Comparison of ENCODE assay signal across 15 mouse cellular contexts in the genomic region with DNA sequence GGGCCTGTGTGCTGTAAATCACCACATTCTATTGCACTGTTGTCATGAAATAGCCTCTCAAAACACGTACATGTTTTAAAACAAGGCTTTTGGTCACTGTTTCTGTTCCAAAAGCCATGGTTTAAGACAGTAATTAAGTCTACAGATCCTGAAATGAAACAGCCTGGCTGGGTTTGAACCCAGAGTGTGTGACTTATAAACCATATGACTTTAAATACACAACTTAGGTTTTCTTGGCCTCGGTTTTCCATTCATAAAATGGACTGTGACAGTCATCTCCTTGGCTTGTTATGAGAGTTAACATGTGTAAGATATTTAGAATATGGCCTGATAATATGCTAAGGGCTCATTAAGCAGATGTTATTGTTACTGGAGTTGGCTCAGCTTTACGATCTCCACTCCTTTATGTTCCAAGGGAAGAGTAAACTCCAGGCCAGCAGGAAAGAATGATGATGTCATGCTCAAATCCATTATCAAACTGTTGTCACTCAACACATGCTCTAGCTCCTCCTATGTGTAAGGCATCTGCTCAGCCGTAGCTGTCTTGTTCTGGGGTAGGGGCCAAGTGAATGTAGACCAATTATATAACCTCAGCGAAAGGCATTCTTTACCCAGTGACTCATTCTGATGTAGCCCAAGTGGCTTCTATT.
DNase-seq lines count a peak whose midpoint lies in the region; ATAC-seq and TF ChIP-seq lines count a peak whose summit lies in the region.
"Had no signal": no experiment of that assay in that cellular context is flagged by ENCODE, and none has a peak within 500 bp of the region (broad histone marks: within the 10 kb centered on the region; RNA-seq: fewer than 3 reads in every experiment).

No protein-coding gene starts in this region.

- 44% methylated on average over 5 of the region's 5 CpGs for WGBS in intestine, embryonic 15.5 days
- 46% methylated on average over 5 of the region's 5 CpGs for WGBS in intestine, postnatal 0 days
- WGBS in heart, embryonic 14.5 days: 28% methylated on average over 5 of the region's 5 CpGs

- peak; percentile 77 for ATAC-seq in intestine, embryonic 15.5 days
- ATAC-seq in intestine, postnatal 0 days: no peak
- ATAC-seq in heart, embryonic 14.5 days (ENCODE audit: insufficient number of reproducible peaks, insufficient read depth, low FRiP score, low read depth): peak; percentile 92
- ATAC-seq: CD4-positive, CD25-positive, alpha-beta regulatory T cell, adult 4 months had no signal

- no peak overlapping the region for H3K4me3 ChIP-seq in intestine, embryonic 15.5 days (replicated peaks)
- H3K4me3 ChIP-seq in intestine, postnatal 0 days (ENCODE audit: low read depth, low read length): no peak overlapping the region
- H3K4me3 ChIP-seq in heart, embryonic 14.5 days (ENCODE audit: control insufficient read depth in 1 of 2, insufficient read depth in 1 of 2, low read depth in 1 of 2, low read length in 2 of 2): no peak overlapping the region
- H3K4me3 ChIP-seq: left cerebral cortex, adult 2 months had no signal

- no peak overlapping the region for H3K27ac ChIP-seq in intestine, embryonic 15.5 days
- H3K27ac ChIP-seq in intestine, postnatal 0 days (ENCODE audit: low read depth, low read length): no peak overlapping the region
- H3K27ac ChIP-seq in heart, embryonic 14.5 days (replicated peaks in 1 of 2; ENCODE audit: control insufficient read depth in 1 of 2, insufficient read depth in 1 of 2, low read depth in 2 of 2, low read length in 2 of 2): peak overlapping the region in 1 of 2 experiments; percentile 55; a peak in 3 of 4 replicates
- H3K27ac ChIP-seq: left cerebral cortex, adult 2 months had no signal

- no peaks in the 10 kb centered on the region for H3K9me3 ChIP-seq in intestine, embryonic 15.5 days
- no peaks in the 10 kb centered on the region for H3K9me3 ChIP-seq in intestine, postnatal 0 days (ENCODE audit: control insufficient read depth)
- H3K9me3 ChIP-seq in heart, embryonic 14.5 days (ENCODE audit: control insufficient read depth, low read length): no peaks in the 10 kb centered on the region

- no peak overlapping the region for H3K9ac ChIP-seq in intestine, embryonic 15.5 days
- H3K9ac ChIP-seq in intestine, postnatal 0 days (ENCODE audit: low read depth, low read length): no peak overlapping the region
- H3K9ac ChIP-seq in heart, embryonic 14.5 days (ENCODE audit: low read length): no peak overlapping the region

- no peaks in the 10 kb centered on the region for H3K27me3 ChIP-seq in intestine, embryonic 15.5 days (replicated peaks)
- no peaks in the 10 kb centered on the region for H3K27me3 ChIP-seq in intestine, postnatal 0 days (replicated peaks; ENCODE audit: control insufficient read depth, insufficient read depth, low read length)
- H3K27me3 ChIP-seq in heart, embryonic 14.5 days (ENCODE audit: control insufficient read depth, insufficient read depth, low read length): no peaks in the 10 kb centered on the region

- no peak overlapping the region for H3K4me2 ChIP-seq in intestine, embryonic 15.5 days (replicated peaks)
- no peak overlapping the region for H3K4me2 ChIP-seq in intestine, postnatal 0 days (replicated peaks; ENCODE audit: low read depth)
- peak overlapping the region; percentile 32; the same call in 1 of the 2 replicates for H3K4me2 ChIP-seq in heart, embryonic 14.5 days (ENCODE audit: low read length)

- DNase-seq in brain, embryonic 14.5 days (ENCODE audit: low read depth): peak; percentile 68
- peak; percentile 5 for DNase-seq in lung, postnatal 25 days (ENCODE audit: low spot score)
- no peak for DNase-seq in natural killer cell, adult 2 months (ENCODE audit: low spot score in 2 of 2)
- DNase-seq in kidney, postnatal 4 days: no peak
- DNase-seq in embryo, embryonic 9.5 days (ENCODE audit: extremely low spot score): no peak
- DNase-seq: adrenal gland, postnatal 25 days; cerebellum, adult 11-12 months; embryo, embryonic 11 days; kidney, postnatal 10 days; thymus, adult 18-20 months had no signal

- TF ChIP-seq POLR2A in brain, embryonic 14.5 days (IDR thresholded peaks at IDR 0.05; ENCODE audit: borderline replicate concordance, extremely low read depth, insufficient read depth, insufficient read length, poor library complexity, severe bottlenecking): no peak

- no peaks in the 10 kb centered on the region for H3K36me3 ChIP-seq in intestine, embryonic 15.5 days
- H3K36me3 ChIP-seq in intestine, postnatal 0 days (ENCODE audit: control insufficient read depth, insufficient read depth): no peaks in the 10 kb centered on the region
- H3K36me3 ChIP-seq in heart, embryonic 14.5 days (ENCODE audit: control insufficient read depth, insufficient read depth, low read length): no peaks in the 10 kb centered on the region

- no peak for TF ChIP-seq CTCF in intestine, postnatal 0 days (IDR thresholded peaks at IDR 0.05; ENCODE audit: low read depth)
- no peak for TF ChIP-seq CTCF in brain, embryonic 14.5 days (IDR thresholded peaks at IDR 0.05; ENCODE audit: borderline replicate concordance, extremely low read depth, insufficient read depth, insufficient read length)

- H3K4me1 ChIP-seq in intestine, embryonic 15.5 days (replicated peaks): no peaks in the 10 kb centered on the region
- H3K4me1 ChIP-seq in intestine, postnatal 0 days (replicated peaks; ENCODE audit: control insufficient read depth, insufficient read depth, low read length): no peaks in the 10 kb centered on the region
- peaks cover 0 to 5% of the 10 kb centered on the region in 2 experiments; a peak in 1 of 4 replicates for H3K4me1 ChIP-seq in heart, embryonic 14.5 days (ENCODE audit: control insufficient read depth in 2 of 2, insufficient read depth in 2 of 2, low read length in 2 of 2)

Comparison
In these comparisons a context has a peak if more than half of its experiments do, and no peak if none do; other contexts are left out.
1. DNase-seq: peak in brain, embryonic 14.5 days (single experiment) and lung, postnatal 25 days (single experiment); none in natural killer cell, adult 2 months (0 of 2), kidney, postnatal 4 days (0 of 2) and embryo, embryonic 9.5 days (single experiment).